Mouse (Mus musculus) hindbrain, embryonic 10.5 days (tissue): ENCODE data around the gene Gimap9. TPM values are rescaled to one million over a fixed set of nuclear protein-coding genes. Genes with fewer than 3 reads are reported as not detected.

ENCODE experiments used
- DNase-seq: peaks from one replicate; pipeline ENCODE4 v3.0.0-alpha.2; 2017; ENCODE audit warnings: low spot score
- H3K27ac ChIP-seq: fragments of 300-500 bp; sonication (generic); 2 replicates; pipeline ENCODE4 v1.5.1; 2016; ENCODE audit warnings: mild to moderate bottlenecking, moderate library complexity
- H3K27me3 ChIP-seq: fragments of 300-500 bp; sonication (generic); 2 replicates; pipeline ENCODE4 v1.6.1; 2016; ENCODE audit warnings: mild to moderate bottlenecking; ENCODE audit not compliant: poor library complexity, insufficient read depth, severe bottlenecking
- H3K36me3 ChIP-seq: fragments of 300-500 bp; sonication (generic); 2 replicates; pipeline ENCODE4 v1.6.1; 2016; ENCODE audit warnings: mild to moderate bottlenecking, moderate library complexity
- H3K4me1 ChIP-seq: fragments of 300-500 bp; sonication (generic); replicated peaks from 2 replicates; pipeline ENCODE4 v1.6.1; 2016; ENCODE audit warnings: mild to moderate bottlenecking
- H3K4me3 ChIP-seq: fragments of 300-500 bp; sonication (generic); 2 replicates; pipeline ENCODE4 v1.5.1; 2016; ENCODE audit warnings: mild to moderate bottlenecking, moderate library complexity
- H3K9me3 ChIP-seq: fragments of 300-500 bp; sonication (generic); 2 replicates; pipeline ENCODE4 v1.6.1; 2016; ENCODE audit warnings: mild to moderate bottlenecking, moderate library complexity
- WGBS: fragments of 180-500 bp; shearing (Covaris S2); methylation state at CpG from one replicate; pipeline ENCODE4 v1.1.7; 2016; 5-methylcytosine and 5-hydroxymethylcytosine counted together
- polyA plus RNA-seq: library from polyadenylated mRNA; unstranded; fragments of >200 nt; fragmentation: Nextera tagmentation; extraction: Ambion mirVana; gene quantifications from 2 replicates; pipeline ENCODE4 v1.2.1, GENCODE M21; 2016

The Gimap9 gene
- polyA plus RNA-seq = 3.4 and 4.4 TPM in 2 replicates

DNA sequence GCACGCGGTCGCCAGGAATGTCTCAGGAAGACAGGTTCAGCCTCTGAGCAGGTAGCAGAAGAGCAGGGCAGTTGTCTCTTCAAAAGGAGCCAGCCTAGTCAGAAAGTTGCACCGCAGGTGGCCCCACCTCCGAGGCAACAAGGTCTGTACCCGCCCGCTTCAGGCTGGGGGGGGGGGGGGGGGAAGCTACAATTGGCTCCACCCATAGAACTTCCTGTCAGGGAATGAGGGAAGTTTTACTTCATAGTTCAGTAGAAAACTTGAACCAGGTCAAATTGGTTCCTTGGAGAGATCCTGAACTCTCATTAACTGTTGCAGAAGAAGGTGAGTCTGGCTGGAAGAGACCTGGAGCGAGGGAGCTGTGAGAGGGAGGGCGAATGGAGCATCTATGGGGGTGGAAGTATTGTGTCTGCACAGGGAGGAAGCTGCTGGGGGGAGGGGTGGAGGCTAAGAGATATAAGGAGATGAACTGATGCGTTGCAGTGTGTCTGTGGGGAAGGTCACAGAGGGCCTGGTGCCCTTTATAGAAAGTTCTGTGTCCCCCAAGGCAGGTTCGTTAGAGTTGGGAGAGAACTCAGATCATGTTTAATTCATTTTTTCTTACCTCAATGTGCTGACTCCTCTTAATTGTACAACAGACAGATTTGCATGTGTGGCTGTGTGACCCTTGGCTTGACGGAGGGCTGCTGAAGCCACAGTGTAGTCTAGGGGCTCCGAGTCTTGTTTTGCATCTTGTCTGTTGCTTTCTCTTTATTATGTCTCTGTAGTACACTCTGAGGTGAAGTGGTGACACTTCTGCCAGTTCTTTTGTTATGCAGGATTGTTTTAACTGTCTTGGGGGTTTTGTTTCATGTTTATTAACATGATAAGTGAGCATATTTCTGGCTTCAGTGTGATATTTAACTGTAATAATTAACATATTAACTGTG, at the start of gene Gimap9:
Gene Gimap9, plus strand, starts transcription at position 199 of the 929 bp plus-strand sequence.
- H3K9me3 ChIP-seq = no peaks in the 10 kb centered on the region
- H3K4me3 ChIP-seq = peak within 1 kb of the TSS; percentile 37
- no peaks in the 10 kb centered on the region for H3K27me3 ChIP-seq
- 16% methylated on average over 13 of the region's 13 CpGs for WGBS
- H3K27ac ChIP-seq = peak within 1 kb of the TSS; percentile 74
- peak; percentile 35 for DNase-seq
- peaks cover 12% of the 10 kb centered on the region for H3K4me1 ChIP-seq
- H3K36me3 ChIP-seq = no peaks in the 10 kb centered on the region

DNA sequence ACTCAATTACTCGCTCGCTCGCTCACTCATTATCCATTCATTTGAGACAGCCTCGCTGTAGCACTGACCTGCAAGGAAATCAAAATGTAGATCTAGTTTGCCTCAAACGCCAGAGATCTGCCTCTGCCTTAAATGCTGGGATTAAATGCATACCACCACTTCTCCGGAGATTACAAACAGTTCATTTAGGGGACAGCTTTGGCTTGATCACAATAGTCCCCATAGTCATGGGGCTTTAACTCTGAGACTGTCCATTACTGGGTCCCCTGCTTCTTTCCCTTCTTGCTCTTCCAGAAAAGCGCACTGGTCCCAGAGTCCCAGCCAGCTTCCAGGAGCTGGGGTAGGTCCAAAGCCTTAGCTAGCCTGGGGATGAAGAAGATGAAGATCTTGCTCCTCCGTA, 49.5 kb upstream of the Gimap9 start, which contains the start of gene AI854703:
Gene AI854703, plus strand, starts transcription at position 301 of the 400 bp plus-strand sequence.
- Histone ChIP-seq H3K4me1 (peaks cover 30% of the 10 kb centered on the region), H3K27me3 (peaks cover 66% of the 10 kb centered on the region)
- 35% methylated on average over 8 of the region's 8 CpGs for WGBS

DNA sequence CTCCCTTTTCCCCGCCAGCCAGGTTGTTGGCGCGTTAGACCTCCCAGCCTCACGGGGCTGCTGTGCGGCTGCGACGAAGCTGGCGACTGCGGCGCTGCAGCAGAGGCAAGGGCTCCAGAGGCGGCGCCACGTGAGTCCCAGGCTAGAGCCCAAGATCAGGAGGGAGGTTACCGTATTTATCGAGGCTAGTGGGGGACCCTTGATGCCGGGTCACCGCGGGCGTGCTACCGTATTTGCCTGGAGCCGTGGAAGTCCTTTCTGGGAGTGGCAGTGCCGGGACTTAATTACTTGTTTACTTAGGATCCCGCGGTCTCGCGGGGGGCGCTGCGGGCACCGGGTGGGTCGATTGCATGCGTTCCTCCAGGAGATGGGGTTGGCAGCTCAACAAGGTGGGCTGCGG, 48.9 kb upstream of the Gimap9 start:
- peaks cover 71% of the 10 kb centered on the region for H3K27me3 ChIP-seq
- peaks cover 2% of the 10 kb centered on the region; the same call in 1 of the 2 replicates for H3K36me3 ChIP-seq
- DNase-seq = peak; percentile 61
- no peaks in the 10 kb centered on the region for H3K9me3 ChIP-seq
- H3K4me1 ChIP-seq = peaks cover 30% of the 10 kb centered on the region
- under 1% methylated on average over 32 of the region's 32 CpGs for WGBS
- peak overlapping the region; percentile 50; the same call in 1 of the 2 replicates for H3K27ac ChIP-seq
- peak overlapping the region; percentile 55 for H3K4me3 ChIP-seq

More for the DNA sequence above, 49.5 kb upstream of the Gimap9 start, which contains the start of gene AI854703:
- Histone ChIP-seq H3K9me3 (no peaks in the 10 kb centered on the region), H3K36me3 (peaks cover 7% of the 10 kb centered on the region; the same call in 1 of the 2 replicates), H3K4me3 (peak within 1 kb of the TSS; percentile 55), H3K27ac (peak within 1 kb of the TSS; percentile 50; the same call in 1 of the 2 replicates)
- no peak for DNase-seq

DNA sequence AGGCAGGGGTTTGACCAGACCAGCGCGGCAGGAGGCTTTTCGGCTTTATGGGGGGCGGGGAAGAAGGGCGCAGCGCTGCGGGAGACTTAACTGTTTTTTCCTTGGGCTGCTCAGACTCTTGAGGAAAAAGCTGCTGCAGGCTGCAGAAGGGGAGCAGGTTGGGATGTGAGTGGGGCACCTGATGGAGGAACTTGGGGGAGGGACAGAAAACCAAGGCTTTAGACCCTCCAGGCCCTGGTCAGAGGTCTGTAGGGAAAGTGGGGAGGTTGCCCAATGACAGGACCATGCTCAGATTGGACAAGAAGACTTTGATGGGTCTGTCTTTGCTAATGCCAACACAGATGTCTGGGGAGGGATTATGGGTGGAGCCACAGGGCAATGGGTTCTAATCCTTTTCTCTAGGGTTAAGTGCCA, 48.4 kb upstream of the Gimap9 start:
- peaks cover 30% of the 10 kb centered on the region for H3K4me1 ChIP-seq
- peak overlapping the region; percentile 55 for H3K4me3 ChIP-seq
- H3K27ac ChIP-seq = peak overlapping the region; percentile 50; the same call in 1 of the 2 replicates
- 6% methylated on average over 7 of the region's 7 CpGs for WGBS
- peaks cover 72% of the 10 kb centered on the region for H3K27me3 ChIP-seq
- no peaks in the 10 kb centered on the region for H3K9me3 ChIP-seq
- no peaks in the 10 kb centered on the region for H3K36me3 ChIP-seq
- no peak for DNase-seq

DNA sequence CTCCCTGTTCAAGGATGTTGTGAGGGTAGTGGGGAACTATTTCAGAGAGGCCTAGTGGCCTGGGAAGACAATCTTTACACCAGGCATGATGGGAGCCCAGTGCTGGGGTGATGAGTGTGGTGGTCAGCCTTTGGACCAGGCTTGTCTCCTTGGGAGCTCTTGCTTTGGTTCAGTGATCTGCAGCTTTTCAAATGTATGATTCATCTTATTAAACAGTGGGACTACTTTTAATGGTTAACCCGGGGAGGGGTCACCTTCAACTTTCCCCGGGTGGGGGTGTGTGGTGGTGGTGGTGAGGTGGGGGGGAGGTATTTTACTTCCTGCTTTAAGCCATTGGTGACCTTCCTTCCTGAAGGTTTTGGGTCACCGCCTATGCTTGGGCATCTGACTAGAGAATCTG, 47.6 kb upstream of the Gimap9 start:
- Histone ChIP-seq H3K4me1 (peaks cover 30% of the 10 kb centered on the region), H3K27me3 (peaks cover 72% of the 10 kb centered on the region)

DNA sequence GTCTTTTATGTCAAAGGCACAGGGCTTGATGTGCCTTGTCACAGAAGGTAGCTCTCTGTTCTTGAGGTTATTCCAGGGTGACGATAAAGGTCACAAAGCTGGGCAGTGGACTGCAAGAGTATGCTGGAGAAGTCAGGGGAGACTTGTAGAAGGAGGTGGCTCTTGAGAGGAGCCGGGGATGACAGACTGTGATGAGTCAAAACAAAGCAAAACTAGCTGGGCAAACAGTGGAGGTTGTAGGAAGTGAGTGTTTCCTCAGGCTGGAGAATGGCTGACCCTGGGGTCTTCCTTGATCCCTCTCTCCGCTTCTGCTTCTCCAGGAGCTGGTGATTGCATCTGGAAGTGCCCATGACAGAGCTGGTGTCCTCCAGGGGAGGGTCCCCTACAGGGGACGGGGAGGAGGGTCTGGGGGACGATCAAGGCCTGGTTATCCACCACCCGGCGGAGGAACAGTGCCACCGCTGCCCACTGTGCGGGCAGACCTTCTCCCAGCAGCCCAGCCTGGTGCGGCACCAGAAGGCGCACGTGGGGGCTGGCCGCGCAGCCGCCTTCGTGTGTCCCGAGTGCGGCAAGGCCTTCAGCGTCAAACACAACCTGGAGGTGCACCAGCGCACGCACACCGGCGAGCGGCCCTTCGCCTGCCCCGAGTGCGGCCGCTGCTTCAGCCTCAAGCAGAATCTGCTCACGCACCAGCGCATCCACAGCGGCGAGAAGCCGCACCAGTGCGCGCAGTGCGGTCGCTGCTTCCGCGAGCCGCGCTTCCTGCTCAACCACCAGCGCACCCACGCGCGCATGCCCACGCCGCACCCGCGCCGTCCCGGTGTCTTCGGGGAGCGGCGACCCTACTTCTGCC, 46.9 kb upstream of the Gimap9 start:
- Histone ChIP-seq H3K27me3 (peaks cover 72% of the 10 kb centered on the region), H3K36me3 (no peaks in the 10 kb centered on the region), H3K4me1 (peaks cover 30% of the 10 kb centered on the region), H3K27ac (peak overlapping the region; percentile 73), H3K9me3 (no peaks in the 10 kb centered on the region), H3K4me3 (peak overlapping the region; percentile 57)
- 5% methylated on average over 54 of the region's 54 CpGs for WGBS
- DNase-seq = peak; percentile 43

More for the DNA sequence above, 47.6 kb upstream of the Gimap9 start:
- no peak for DNase-seq
- 89% methylated on average over 3 of the region's 3 CpGs for WGBS
- Histone ChIP-seq H3K9me3 (no peaks in the 10 kb centered on the region), H3K27ac (no peak overlapping the region), H3K36me3 (no peaks in the 10 kb centered on the region), H3K4me3 (no peak overlapping the region)

DNA sequence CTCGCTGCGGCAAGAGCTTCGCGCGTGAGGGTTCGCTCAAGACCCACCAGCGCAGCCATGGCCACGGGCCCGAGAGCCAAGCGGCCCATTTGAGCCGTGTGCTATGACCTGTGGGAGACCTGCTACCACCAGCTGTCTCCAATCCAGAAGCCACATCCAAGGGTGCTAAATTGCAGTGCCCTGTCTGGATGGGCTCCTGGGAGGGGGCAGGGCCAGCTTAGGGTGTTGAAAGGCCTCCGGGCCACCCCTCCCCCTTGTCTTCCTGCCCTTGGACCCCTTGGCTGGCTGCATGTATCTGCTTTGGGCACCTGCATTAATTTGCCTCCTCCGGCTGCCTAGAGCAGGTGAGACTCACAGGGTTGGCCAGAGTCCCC, 46.3 kb upstream of the Gimap9 start:
- peaks cover 30% of the 10 kb centered on the region for H3K4me1 ChIP-seq
- H3K27me3 ChIP-seq = peaks cover 72% of the 10 kb centered on the region
- peak overlapping the region; percentile 73 for H3K27ac ChIP-seq
- no peaks in the 10 kb centered on the region for H3K9me3 ChIP-seq
- WGBS = 23% methylated on average over 13 of the region's 13 CpGs
- DNase-seq = no peak
- no peaks in the 10 kb centered on the region for H3K36me3 ChIP-seq
- H3K4me3 ChIP-seq = peak overlapping the region; percentile 57

DNA sequence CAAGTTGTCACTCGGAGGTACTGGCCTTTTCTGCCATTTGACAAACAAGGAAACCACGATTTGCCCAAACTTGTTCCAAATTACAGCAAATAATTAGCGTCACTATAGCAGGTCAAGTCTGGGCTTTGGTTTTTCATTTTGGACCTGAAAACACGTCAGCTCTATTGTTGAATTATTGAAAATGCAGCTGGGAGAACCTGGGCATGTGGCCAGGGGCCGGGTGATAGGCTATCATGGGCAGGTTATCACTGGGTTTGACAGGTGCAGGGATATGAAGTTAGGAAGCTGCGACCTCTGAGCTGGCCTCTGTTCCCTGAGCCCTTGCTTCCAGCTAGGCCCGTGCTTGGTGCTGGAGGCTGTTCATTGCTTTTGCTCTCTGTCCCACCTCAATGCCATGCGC, 45.1 kb upstream of the Gimap9 start:
- DNase-seq = no peak
- peaks cover 30% of the 10 kb centered on the region for H3K4me1 ChIP-seq
- H3K9me3 ChIP-seq = no peaks in the 10 kb centered on the region

DNA sequence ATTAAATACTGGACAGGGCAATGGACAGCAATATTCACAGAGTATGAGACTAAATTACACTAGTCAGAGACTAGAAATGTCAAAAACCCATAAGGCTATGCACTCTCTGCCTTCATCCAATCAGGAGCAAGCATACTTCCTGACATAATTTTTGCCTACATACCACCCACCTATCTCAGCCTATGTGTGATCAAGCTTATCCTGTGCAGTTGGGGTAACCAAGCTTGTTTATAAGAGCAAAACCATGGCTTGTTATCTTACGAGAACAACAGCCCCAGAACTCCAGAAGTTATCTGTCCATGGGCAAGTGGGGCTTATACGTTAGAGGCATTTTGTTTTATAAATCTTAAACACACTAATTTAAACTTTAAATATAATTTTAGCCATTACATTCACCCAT, 40.8 kb upstream of the Gimap9 start:
- peaks cover 19% of the 10 kb centered on the region for H3K27me3 ChIP-seq
- no peak for DNase-seq
- no peaks in the 10 kb centered on the region for H3K36me3 ChIP-seq
- whole genome bisulfite sequencing = 87% methylated on average over 2 of the region's 2 CpGs
- no peak overlapping the region for H3K4me3 ChIP-seq
- no peak overlapping the region for H3K27ac ChIP-seq
- no peaks in the 10 kb centered on the region for H3K9me3 ChIP-seq
- peaks cover 22% of the 10 kb centered on the region for H3K4me1 ChIP-seq

More for the DNA sequence above, 45.1 kb upstream of the Gimap9 start:
- peaks cover 62% of the 10 kb centered on the region for H3K27me3 ChIP-seq
- WGBS = 89% methylated on average over 8 of the region's 8 CpGs
- no peak overlapping the region for H3K27ac ChIP-seq
- no peak overlapping the region for H3K4me3 ChIP-seq
- no peaks in the 10 kb centered on the region for H3K36me3 ChIP-seq

DNA sequence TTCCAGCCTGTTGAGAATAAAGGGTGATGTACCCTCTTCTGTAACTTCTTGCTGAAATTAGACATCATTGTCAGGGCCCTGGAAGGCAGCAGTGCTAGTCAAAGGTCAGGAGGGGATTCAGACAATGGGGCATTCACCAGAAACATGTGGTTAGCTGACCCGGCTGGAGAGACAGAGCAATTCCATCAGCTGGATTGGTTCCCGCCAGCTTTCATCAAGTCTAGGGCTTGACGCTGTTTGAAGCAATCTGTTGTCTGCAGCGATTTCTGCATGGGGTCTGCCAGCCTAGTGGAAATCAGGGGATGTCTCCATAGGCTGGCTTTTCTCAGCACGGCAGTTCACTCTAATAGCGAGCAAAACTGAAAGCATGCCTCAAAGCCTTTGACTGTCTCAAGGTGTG, 39.4 kb upstream of the Gimap9 start:
- peak; percentile 26 for DNase-seq
- Histone ChIP-seq H3K9me3 (no peaks in the 10 kb centered on the region), H3K27ac (no peak overlapping the region), H3K4me3 (no peak overlapping the region), H3K27me3 (peaks cover 6% of the 10 kb centered on the region), H3K36me3 (no peaks in the 10 kb centered on the region), H3K4me1 (peaks cover 22% of the 10 kb centered on the region)
- 36% methylated on average over 6 of the region's 6 CpGs for WGBS

DNA sequence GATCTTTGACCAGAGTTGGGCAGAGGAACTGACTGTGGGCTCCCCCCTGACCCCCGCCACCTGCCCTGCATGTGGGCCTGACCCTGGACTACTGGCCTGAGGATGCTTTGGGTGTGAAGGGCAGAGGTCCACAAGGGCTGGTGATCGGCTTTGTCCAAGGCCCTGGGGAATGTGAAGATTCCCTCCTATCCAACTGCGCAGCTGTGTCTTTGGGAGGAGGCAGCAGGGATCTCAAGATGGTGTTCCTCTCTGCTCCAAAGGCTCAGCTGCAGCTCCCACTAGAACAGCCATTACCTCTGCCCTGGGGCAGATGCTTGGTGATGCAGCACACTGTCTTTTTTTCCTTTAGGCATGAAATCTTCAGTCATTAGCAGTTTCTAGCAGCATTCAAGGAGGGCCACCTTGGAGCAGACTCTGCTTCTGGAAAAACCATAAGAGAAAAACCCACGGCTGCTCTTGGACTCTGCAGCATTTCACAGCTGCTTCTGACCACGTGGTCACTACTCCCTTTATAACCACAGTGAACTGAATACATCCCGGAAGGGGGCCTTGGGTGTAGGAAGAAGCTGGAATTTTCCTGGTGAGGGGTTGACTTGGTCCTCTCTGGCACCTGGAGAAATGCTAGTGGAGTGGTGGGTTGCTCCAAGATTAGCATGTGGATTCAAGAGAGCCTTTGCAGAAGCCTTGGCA, 38.0 kb upstream of the Gimap9 start:
- 59% methylated on average over 6 of the region's 6 CpGs for WGBS

DNA sequence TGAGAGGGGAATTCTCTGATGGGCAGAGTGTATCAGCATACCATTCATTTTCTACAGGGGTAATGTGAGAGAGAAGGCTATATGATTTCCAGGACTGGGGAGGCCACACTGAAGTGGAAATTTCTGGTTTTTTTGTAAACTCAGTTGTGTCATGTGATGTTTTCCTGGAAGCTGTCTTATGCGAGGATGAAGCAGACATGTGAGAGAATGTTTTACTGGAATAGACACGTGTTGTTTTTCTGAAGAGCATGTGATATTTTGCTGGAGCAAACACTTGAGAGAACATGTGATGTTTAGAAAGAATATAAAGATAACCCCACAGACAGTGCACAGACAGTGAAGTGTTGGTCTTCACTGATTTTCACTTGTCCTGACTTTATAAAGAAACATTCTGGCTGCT, 37.4 kb upstream of the Gimap9 start:
- Histone ChIP-seq H3K4me3 (no peak overlapping the region), H3K9me3 (no peaks in the 10 kb centered on the region), H3K27me3 (no peaks in the 10 kb centered on the region), H3K4me1 (peaks cover 22% of the 10 kb centered on the region), H3K27ac (no peak overlapping the region), H3K36me3 (no peaks in the 10 kb centered on the region)
- WGBS = 75% methylated on average over 2 of the region's 2 CpGs
- DNase-seq = no peak

More for the DNA sequence above, 38.0 kb upstream of the Gimap9 start:
- no peak for DNase-seq
- no peaks in the 10 kb centered on the region for H3K9me3 ChIP-seq
- no peaks in the 10 kb centered on the region for H3K27me3 ChIP-seq
- H3K36me3 ChIP-seq = no peaks in the 10 kb centered on the region
- no peak overlapping the region for H3K4me3 ChIP-seq
- H3K27ac ChIP-seq = no peak overlapping the region
- H3K4me1 ChIP-seq = peaks cover 22% of the 10 kb centered on the region
